Mouse (Mus musculus): ENCODE data around the gene Rab4a. TPM values are rescaled to one million over a fixed set of nuclear protein-coding genes. Genes with fewer than 3 reads are reported as not detected.
A peak's percentile ranks its signal among the peaks of the same experiment; 100 is the strongest.

Gene Rab4a
- total RNA-seq, 2 experiments from 2014 or later, result 41.0 to 45.8 TPM

GRCm38 (mm10) chr8:123872048-123872447 is 66.3 kb downstream of the Rab4a start:
- intact Hi-C loops (cut with DNase I), result no loop called here
- no peak for DNase-seq (ENCODE audit: low spot score in 2 of 2)

GRCm38 (mm10) chr8:123873364-123873763 is 67.6 kb downstream of the Rab4a start:
- no peak for DNase-seq (ENCODE audit: low spot score in 2 of 2)
- intact Hi-C loops (cut with DNase I), result no loop called here

- DNase-seq (ENCODE audit: low spot score in 2 of 2), result no peak
- intact Hi-C loops (cut with DNase I), result no loop called here
These were observed 68.5 kb downstream of the Rab4a start for GRCm38 (mm10) chr8:123874324-123874723.

- intact Hi-C loops (cut with DNase I), result loop anchor here (1.0 kb wide), 1 partner anchor 37 kb away; no protein-coding TSS in a partner anchor
- no peak for DNase-seq (ENCODE audit: low spot score in 2 of 2)
These were observed 72.1 kb downstream of the Rab4a start for GRCm38 (mm10) chr8:123877865-123878264.

- intact Hi-C loops (cut with DNase I), result no loop called here
- peak; percentile 73 to 78 for DNase-seq (ENCODE audit: low spot score in 2 of 2)
These were observed 74.5 kb downstream of the Rab4a start for GRCm38 (mm10) chr8:123880271-123880670.

- intact Hi-C loops (cut with DNase I), result no loop called here
- no peak for DNase-seq (ENCODE audit: low spot score in 2 of 2)
These were observed 75.1 kb downstream of the Rab4a start for GRCm38 (mm10) chr8:123880821-123881350.

- DNase-seq (ENCODE audit: low spot score in 2 of 2), result no peak
- intact Hi-C loops (cut with DNase I), result no loop called here
These were observed 76.6 kb downstream of the Rab4a start for GRCm38 (mm10) chr8:123882412-123882811.

GRCm38 (mm10) chr8:123883094-123883493 is 77.3 kb downstream of the Rab4a start:
- DNase-seq (ENCODE audit: low spot score in 2 of 2), result no peak
- intact Hi-C loops (cut with DNase I), result no loop called here

Other genes with a start within 250 kb of the Rab4a start
- gene Rhou, start 152.1 kb upstream of the Rab4a start, total RNA-seq (2021), result 10 to 100 TPM; 41.6 to 49.0 TPM
- gene Ccsap, start 54.2 kb downstream of the Rab4a start, total RNA-seq (2021), result 10 to 100 TPM; 70.7 to 82.7 TPM
- gene Acta1, start 88.8 kb downstream of the Rab4a start, total RNA-seq (2021), result 10 to 100 TPM in 1 of 2 experiments, 1 to 10 TPM in 1; 9.7 to 13.4 TPM
- 10 to 100 TPM; 22.0 to 23.4 TPM for gene Nup133, start 143.3 kb downstream of the Rab4a start, total RNA-seq (2021)
- gene Abcb10, start 177.1 kb downstream of the Rab4a start, total RNA-seq (2021), result 10 to 100 TPM; 15.6 to 18.1 TPM
- gene Taf5l, start 215.4 kb downstream of the Rab4a start, total RNA-seq (2021), result 10 to 100 TPM; 21.7 to 22.3 TPM
- gene Urb2, start 215.5 kb downstream of the Rab4a start, total RNA-seq (2021), result 10 to 100 TPM; 11.2 to 11.3 TPM